Comparison of ENCODE assay signal across 14 mouse cellular contexts in the genomic region with DNA sequence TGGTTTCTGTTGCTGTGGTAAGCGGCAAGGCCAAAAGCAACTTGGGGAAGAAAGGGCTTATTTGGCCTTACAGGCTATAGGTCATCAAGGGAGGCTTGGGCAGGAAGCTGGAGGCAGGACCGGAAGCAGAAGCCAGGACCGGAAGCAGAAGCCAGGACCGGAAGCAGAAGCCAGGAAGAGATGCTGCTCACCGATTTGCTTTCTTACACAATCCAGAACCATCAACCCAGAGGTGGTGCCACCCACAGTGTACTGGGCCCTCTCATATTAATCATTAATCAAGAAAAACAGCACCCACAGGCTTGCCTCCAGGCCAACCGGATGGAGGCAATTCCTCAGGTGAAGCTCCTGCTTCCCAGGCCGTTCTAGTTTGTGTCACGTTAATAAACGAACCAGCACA. TPM values are rescaled to one million over a fixed set of nuclear protein-coding genes. Genes with fewer than 3 reads are reported as not detected.
DNase-seq lines count a peak whose midpoint lies in the region; ATAC-seq and TF ChIP-seq lines count a peak whose summit lies in the region.
"Had no signal": no experiment of that assay in that cellular context is flagged by ENCODE, and none has a peak within 500 bp of the region (broad histone marks: within the 10 kb centered on the region; RNA-seq: fewer than 3 reads in every experiment).

No protein-coding gene starts in this region.

- no peaks in the 10 kb centered on the region for H3K79me2 ChIP-seq in liver, adult 2 months (ENCODE audit: control insufficient read depth, insufficient read depth, low read length)

- H3K4me2 ChIP-seq in liver, embryonic 11.5 days = no peak overlapping the region
- H3K4me2 ChIP-seq in intestine, embryonic 15.5 days (replicated peaks) = no peak overlapping the region
- no peak overlapping the region for H3K4me2 ChIP-seq in liver, embryonic 15.5 days
- no peak overlapping the region for H3K4me2 ChIP-seq in stomach, postnatal 0 days (replicated peaks; ENCODE audit: low read depth)
- H3K4me2 ChIP-seq: hindbrain, embryonic 13.5 days; midbrain, embryonic 12.5 days had no signal

- WGBS in liver, adult 2 months = 23% methylated on average over 9 of the region's 9 CpGs
- WGBS in liver, embryonic 11.5 days = 68% methylated on average over 9 of the region's 9 CpGs
- WGBS in intestine, embryonic 15.5 days = 71% methylated on average over 9 of the region's 9 CpGs
- 56% methylated on average over 9 of the region's 9 CpGs for WGBS in liver, embryonic 15.5 days (ENCODE audit: insufficient replicate concordance)
- WGBS in stomach, postnatal 0 days = 73% methylated on average over 9 of the region's 9 CpGs

- no peaks in the 10 kb centered on the region for H3K27me3 ChIP-seq in liver, adult 2 months (ENCODE audit: control insufficient read depth, insufficient read depth, low read length)
- H3K27me3 ChIP-seq in liver, embryonic 11.5 days (replicated peaks; ENCODE audit: control insufficient read depth, insufficient read depth, low read length) = no peaks in the 10 kb centered on the region
- H3K27me3 ChIP-seq in intestine, embryonic 15.5 days (replicated peaks) = no peaks in the 10 kb centered on the region
- no peaks in the 10 kb centered on the region for H3K27me3 ChIP-seq in liver, embryonic 15.5 days
- H3K27me3 ChIP-seq in stomach, postnatal 0 days (ENCODE audit: control insufficient read depth, insufficient read depth, low read length) = no peaks in the 10 kb centered on the region
- H3K27me3 ChIP-seq: hindbrain, embryonic 13.5 days; midbrain, embryonic 12.5 days had no signal

- H3K9me3 ChIP-seq in liver, embryonic 11.5 days (ENCODE audit: control insufficient read depth, low read length) = no peaks in the 10 kb centered on the region
- no peaks in the 10 kb centered on the region for H3K9me3 ChIP-seq in intestine, embryonic 15.5 days
- H3K9me3 ChIP-seq in liver, embryonic 15.5 days (replicated peaks) = no peaks in the 10 kb centered on the region
- H3K9me3 ChIP-seq in stomach, postnatal 0 days (ENCODE audit: control insufficient read depth, low read length) = no peaks in the 10 kb centered on the region
- H3K9me3 ChIP-seq: heart, embryonic 10.5 days; midbrain, embryonic 12.5 days had no signal

- no peak for TF ChIP-seq POLR2A in liver, adult 2 months (IDR thresholded peaks at IDR 0.05; ENCODE audit: extremely low read depth, insufficient read depth, low read length)

- no peak overlapping the region for H3K4me3 ChIP-seq in liver, adult 2 months (ENCODE audit: insufficient read depth, low read depth, low read length)
- no peak overlapping the region for H3K4me3 ChIP-seq in liver, embryonic 11.5 days (ENCODE audit: low read depth, low read length)
- no peak overlapping the region for H3K4me3 ChIP-seq in intestine, embryonic 15.5 days (replicated peaks)
- no peak overlapping the region for H3K4me3 ChIP-seq in liver, embryonic 15.5 days (replicated peaks)
- H3K4me3 ChIP-seq in stomach, postnatal 0 days (ENCODE audit: low read depth, low read length) = no peak overlapping the region
- H3K4me3 ChIP-seq: heart, embryonic 10.5 days; hindbrain, embryonic 13.5 days; midbrain, embryonic 12.5 days had no signal

- no peaks in the 10 kb centered on the region for H3K36me3 ChIP-seq in liver, adult 2 months (ENCODE audit: control insufficient read depth, insufficient read depth, low read length)
- no peaks in the 10 kb centered on the region for H3K36me3 ChIP-seq in liver, embryonic 11.5 days (ENCODE audit: control insufficient read depth, insufficient read depth, low read length)
- no peaks in the 10 kb centered on the region for H3K36me3 ChIP-seq in intestine, embryonic 15.5 days
- no peaks in the 10 kb centered on the region for H3K36me3 ChIP-seq in liver, embryonic 15.5 days (replicated peaks)
- H3K36me3 ChIP-seq in stomach, postnatal 0 days (ENCODE audit: control insufficient read depth, insufficient read depth, low read length) = no peaks in the 10 kb centered on the region
- H3K36me3 ChIP-seq: heart, embryonic 10.5 days; hindbrain, embryonic 13.5 days; midbrain, embryonic 12.5 days had no signal

- TF ChIP-seq CTCF in liver, adult 2 months (IDR thresholded peaks at IDR 0.05; ENCODE audit: low read depth, low read length) = no peak
- no peak for TF ChIP-seq CTCF in stomach, postnatal 0 days (IDR thresholded peaks at IDR 0.05; ENCODE audit: low read depth)

- DNase-seq in liver, adult 2 months (ENCODE audit: extremely low read depth, low read depth, low spot score) = peak; percentile 78
- DNase-seq in liver, embryonic 11.5 days (ENCODE audit: low spot score) = no peak
- peak; percentile 33 for DNase-seq in stomach, postnatal 0 days (ENCODE audit: low spot score)
- no peak for DNase-seq in layer of hippocampus, adult 18-20 months (ENCODE audit: low spot score in 2 of 2)
- DNase-seq in MN1 (ENCODE audit: low spot score) = no peak
- DNase-seq: gastrocnemius, postnatal 25 days had no signal

- TF ChIP-seq EP300 in stomach, postnatal 0 days (optimal IDR thresholded peaks at IDR 0.05) = no peak

- H3K4me1 ChIP-seq in liver, adult 2 months (ENCODE audit: control insufficient read depth, insufficient read depth, low read length) = no peaks in the 10 kb centered on the region
- no peaks in the 10 kb centered on the region for H3K4me1 ChIP-seq in liver, embryonic 11.5 days (replicated peaks; ENCODE audit: control insufficient read depth, insufficient read depth, low read length)
- H3K4me1 ChIP-seq in intestine, embryonic 15.5 days (replicated peaks) = no peaks in the 10 kb centered on the region
- no peaks in the 10 kb centered on the region for H3K4me1 ChIP-seq in liver, embryonic 15.5 days (replicated peaks)
- H3K4me1 ChIP-seq in stomach, postnatal 0 days (replicated peaks; ENCODE audit: control insufficient read depth, insufficient read depth) = no peaks in the 10 kb centered on the region
- H3K4me1 ChIP-seq: heart, embryonic 10.5 days; hindbrain, embryonic 13.5 days; midbrain, embryonic 12.5 days had no signal

- ATAC-seq in liver, embryonic 11.5 days (replicated peaks; ENCODE audit: low FRiP score) = no peak
- 0 out of 2 replicates have a peak, but pooled peaks have one; percentile 48 for ATAC-seq in intestine, embryonic 15.5 days
- 0 out of 2 replicates have a peak, but pooled peaks have one; percentile 31 for ATAC-seq in liver, embryonic 15.5 days (ENCODE audit: insufficient read depth)
- peak; percentile 80 for ATAC-seq in stomach, postnatal 0 days (ENCODE audit: low FRiP score, low TSS enrichment)

- H3K27ac ChIP-seq in liver, adult 2 months (replicated peaks; ENCODE audit: insufficient read depth, low read depth, low read length) = no peak overlapping the region
- H3K27ac ChIP-seq in liver, embryonic 11.5 days (ENCODE audit: low read depth, low read length) = no peak overlapping the region
- no peak overlapping the region for H3K27ac ChIP-seq in intestine, embryonic 15.5 days
- no peak overlapping the region for H3K27ac ChIP-seq in liver, embryonic 15.5 days (replicated peaks)
- H3K27ac ChIP-seq in stomach, postnatal 0 days (replicated peaks) = no peak overlapping the region
- H3K27ac ChIP-seq: heart, embryonic 10.5 days; hindbrain, embryonic 13.5 days; midbrain, embryonic 12.5 days had no signal

- H3K9ac ChIP-seq in liver, adult 2 months (ENCODE audit: low read depth, low read length) = no peak overlapping the region
- no peak overlapping the region for H3K9ac ChIP-seq in liver, embryonic 11.5 days (ENCODE audit: low read depth, low read length)
- H3K9ac ChIP-seq in intestine, embryonic 15.5 days = no peak overlapping the region
- no peak overlapping the region for H3K9ac ChIP-seq in liver, embryonic 15.5 days
- no peak overlapping the region for H3K9ac ChIP-seq in stomach, postnatal 0 days (ENCODE audit: low read length)
- H3K9ac ChIP-seq: hindbrain, embryonic 13.5 days; midbrain, embryonic 12.5 days had no signal

RNA-seq across cellular contexts. Expression of a gene that starts 10.8 kb away (rescaled TPM):
- not detected in 2 replicates for total RNA-seq in liver, adult 2 months (2014; rRNA removed)
- 0.04 and 0.10 TPM in 2 replicates for polyA plus RNA-seq in liver, adult 2 months (2012; rRNA removed)
- not detected in 2 replicates for polyA plus RNA-seq in liver, embryonic 11.5 days (2014; fragmentation: Nextera tagmentation; extraction: Ambion mirVana)
- 4.8 and 6.2 TPM in 2 replicates for polyA plus RNA-seq in intestine, embryonic 15.5 days (2015; fragmentation: Nextera tagmentation; extraction: Ambion mirVana)
- 0.06 TPM in 1 of 2 replicates, not detected in the other for polyA plus RNA-seq in liver, embryonic 15.5 days (2015; fragmentation: Nextera tagmentation; extraction: Ambion mirVana)
- 33.5 and 37.3 TPM in 2 replicates for polyA plus RNA-seq in stomach, postnatal 0 days (2015; fragmentation: Nextera tagmentation; extraction: Ambion mirVana)
- 1 to 10 TPM in 1 of 2 experiments, under 1 TPM in 1; 0.36 to 1.1 TPM for total RNA-seq in layer of hippocampus, adult 18-20 months (2021)
- total RNA-seq: gastrocnemius, postnatal 25 days; heart, postnatal 10 days had no signal
- polyA plus RNA-seq: heart, embryonic 10.5 days had no signal

RNA-seq across cellular contexts. Expression of a gene that starts 22.5 kb away (rescaled TPM):
- 4.5 and 5.3 TPM in 2 replicates for total RNA-seq in liver, adult 2 months (2014; rRNA removed)
- polyA plus RNA-seq in liver, adult 2 months (2012; rRNA removed) = 2.5 and 2.8 TPM in 2 replicates
- polyA plus RNA-seq in liver, embryonic 11.5 days (2014; fragmentation: Nextera tagmentation; extraction: Ambion mirVana) = 0.12 TPM in 1 of 2 replicates, not detected in the other
- 5.7 and 5.8 TPM in 2 replicates for polyA plus RNA-seq in intestine, embryonic 15.5 days (2015; fragmentation: Nextera tagmentation; extraction: Ambion mirVana)
- 1.5 and 2.0 TPM in 2 replicates for polyA plus RNA-seq in liver, embryonic 15.5 days (2015; fragmentation: Nextera tagmentation; extraction: Ambion mirVana)
- 1.1 and 1.7 TPM in 2 replicates for polyA plus RNA-seq in stomach, postnatal 0 days (2015; fragmentation: Nextera tagmentation; extraction: Ambion mirVana)
- total RNA-seq in layer of hippocampus, adult 18-20 months (2021) = 1 to 10 TPM; 3.3 to 3.7 TPM
- polyA plus RNA-seq: forebrain, embryonic 11.5 days; stomach, embryonic 14.5 days had no signal

RNA-seq across cellular contexts. Expression of a gene that starts 37.5 kb away (rescaled TPM):
- 0.40 and 0.74 TPM in 2 replicates for total RNA-seq in liver, adult 2 months (2014; rRNA removed)
- polyA plus RNA-seq in liver, adult 2 months (2012; rRNA removed) = 0.24 and 0.42 TPM in 2 replicates
- 177 and 180 TPM in 2 replicates for polyA plus RNA-seq in liver, embryonic 11.5 days (2014; fragmentation: Nextera tagmentation; extraction: Ambion mirVana)
- 113 and 122 TPM in 2 replicates for polyA plus RNA-seq in intestine, embryonic 15.5 days (2015; fragmentation: Nextera tagmentation; extraction: Ambion mirVana)
- 102 and 110 TPM in 2 replicates for polyA plus RNA-seq in liver, embryonic 15.5 days (2015; fragmentation: Nextera tagmentation; extraction: Ambion mirVana)
- polyA plus RNA-seq in stomach, postnatal 0 days (2015; fragmentation: Nextera tagmentation; extraction: Ambion mirVana) = 20.5 and 26.9 TPM in 2 replicates
- 1 to 10 TPM; 1.4 to 1.9 TPM for total RNA-seq in layer of hippocampus, adult 18-20 months (2021)

Comparison
In these comparisons a context has a peak if more than half of its experiments do, and no peak if none do; other contexts are left out.
1. DNase-seq: peak in liver, adult 2 months (single experiment) and stomach, postnatal 0 days (single experiment); none in liver, embryonic 11.5 days (single experiment), layer of hippocampus, adult 18-20 months (0 of 2) and MN1 (single experiment).
2. RNA of a gene that starts 37.5 kb away (polyA plus RNA-seq): 177 to 180 TPM in liver, embryonic 11.5 days, 113 to 122 TPM in intestine, embryonic 15.5 days, 102 to 110 TPM in liver, embryonic 15.5 days and 20.5 to 26.9 TPM in stomach, postnatal 0 days; 0.24 to 0.42 TPM in liver, adult 2 months; every median in the first group is over 10 times any median in the second.